Mouse (Mus musculus) heart, embryonic 10.5 days (tissue): ENCODE data around the gene Mmp14. TPM values are rescaled to one million over a fixed set of nuclear protein-coding genes. Genes with fewer than 3 reads are reported as not detected.

ENCODE experiments used
- DNase-seq: peaks from one replicate; pipeline ENCODE4 v3.0.0-alpha.2; 2017; ENCODE audit warnings: low spot score
- H3K27ac ChIP-seq: fragments of 300-500 bp; sonication (generic); 2 replicates; pipeline ENCODE4 v1.5.1; 2016; ENCODE audit warnings: mild to moderate bottlenecking
- H3K27me3 ChIP-seq: fragments of 300-500 bp; sonication (generic); 2 replicates; pipeline ENCODE4 v1.6.1; 2016; ENCODE audit warnings: mild to moderate bottlenecking; ENCODE audit not compliant: poor library complexity, insufficient read depth, severe bottlenecking
- H3K36me3 ChIP-seq: fragments of 300-500 bp; sonication (generic); 2 replicates; pipeline ENCODE4 v1.6.1; 2016; ENCODE audit warnings: mild to moderate bottlenecking, moderate library complexity
- H3K4me1 ChIP-seq: fragments of 300-500 bp; sonication (generic); 2 replicates; pipeline ENCODE4 v1.6.1; 2016; ENCODE audit warnings: mild to moderate bottlenecking
- H3K4me3 ChIP-seq: fragments of 300-500 bp; sonication (generic); 2 replicates; pipeline ENCODE4 v1.5.1; 2016; ENCODE audit warnings: mild to moderate bottlenecking, moderate library complexity
- H3K9me3 ChIP-seq: fragments of 300-500 bp; sonication (generic); 2 replicates; pipeline ENCODE4 v1.6.1; 2016; ENCODE audit warnings: mild to moderate bottlenecking, moderate library complexity
- WGBS: fragments of 180-500 bp; shearing (Covaris S2); methylation state at CpG from one replicate; pipeline ENCODE4 v1.1.7; 2016; 5-methylcytosine and 5-hydroxymethylcytosine counted together
- polyA plus RNA-seq: library from polyadenylated mRNA; unstranded; fragments of >200 nt; fragmentation: Nextera tagmentation; extraction: Ambion mirVana; gene quantifications from 2 replicates; pipeline ENCODE4 v1.2.1, GENCODE M21; 2016

Mmp14 gene
- polyA plus RNA-seq, 1 experiment from 2014 or later = 108 TPM

- H3K4me3 ChIP-seq = peak overlapping the region; percentile 90
- no peaks in the 10 kb centered on the region for H3K27me3 ChIP-seq
- peaks cover 37% of the 10 kb centered on the region for H3K36me3 ChIP-seq
- peak overlapping the region; percentile 100 for H3K27ac ChIP-seq
- H3K9me3 ChIP-seq = no peaks in the 10 kb centered on the region
- peaks cover 62% of the 10 kb centered on the region for H3K4me1 ChIP-seq
- 2% methylated on average over 54 of the region's 54 CpGs for WGBS
- no peak for DNase-seq
These were observed 845 bp downstream of the Mmp14 start for GRCm38 (mm10) chr14:54432078-54432836.

- peak overlapping the region; percentile 90 for H3K4me3 ChIP-seq
- WGBS = 30% methylated on average over 17 of the region's 17 CpGs
- H3K27me3 ChIP-seq = no peaks in the 10 kb centered on the region
- H3K4me1 ChIP-seq = peaks cover 59% of the 10 kb centered on the region
- H3K36me3 ChIP-seq = peaks cover 45% of the 10 kb centered on the region
- DNase-seq = no peak
- H3K9me3 ChIP-seq = no peaks in the 10 kb centered on the region
- peak overlapping the region; percentile 100 for H3K27ac ChIP-seq
These were observed 1.7 kb downstream of the Mmp14 start for GRCm38 (mm10) chr14:54432837-54433830.

- Histone ChIP-seq H3K4me1 (peaks cover 59% of the 10 kb centered on the region), H3K27ac (peak overlapping the region; percentile 100; the same call in 1 of the 2 replicates), H3K27me3 (no peaks in the 10 kb centered on the region), H3K4me3 (peak overlapping the region; percentile 90), H3K9me3 (no peaks in the 10 kb centered on the region), H3K36me3 (peaks cover 47% of the 10 kb centered on the region)
- no peak for DNase-seq
- 60% methylated on average over 12 of the region's 12 CpGs for WGBS
These were observed 2.6 kb downstream of the Mmp14 start for GRCm38 (mm10) chr14:54433941-54434531.

GRCm38 (mm10) chr14:54435194-54435918, 3.9 kb downstream of the Mmp14 start:
- DNase-seq = no peak
- no peak overlapping the region for H3K27ac ChIP-seq
- no peaks in the 10 kb centered on the region for H3K9me3 ChIP-seq
- no peak overlapping the region for H3K4me3 ChIP-seq
- H3K4me1 ChIP-seq = peaks cover 47% of the 10 kb centered on the region
- no peaks in the 10 kb centered on the region for H3K27me3 ChIP-seq
- WGBS = 71% methylated on average over 11 of the region's 11 CpGs
- H3K36me3 ChIP-seq = peaks cover 52% of the 10 kb centered on the region

GRCm38 (mm10) chr14:54439155-54439554, 7.7 kb downstream of the Mmp14 start:
- no peak overlapping the region for H3K4me3 ChIP-seq
- no peak overlapping the region for H3K27ac ChIP-seq
- WGBS = 92% methylated on average over 12 of the region's 12 CpGs
- DNase-seq = no peak
- peaks cover 30% of the 10 kb centered on the region for H3K4me1 ChIP-seq
- no peaks in the 10 kb centered on the region for H3K27me3 ChIP-seq
- no peaks in the 10 kb centered on the region for H3K9me3 ChIP-seq
- H3K36me3 ChIP-seq = peaks cover 66% of the 10 kb centered on the region

- Histone ChIP-seq H3K4me3 (no peak overlapping the region), H3K36me3 (peaks cover 66% of the 10 kb centered on the region), H3K27ac (no peak overlapping the region), H3K4me1 (peaks cover 27% of the 10 kb centered on the region), H3K9me3 (no peaks in the 10 kb centered on the region), H3K27me3 (no peaks in the 10 kb centered on the region)
- no peak for DNase-seq
- WGBS = 78% methylated on average over 7 of the region's 7 CpGs
These were observed 8.2 kb downstream of the Mmp14 start for GRCm38 (mm10) chr14:54439610-54440009.

GRCm38 (mm10) chr14:54440538-54440937, 9.1 kb downstream of the Mmp14 start:
- no peak overlapping the region for H3K4me3 ChIP-seq

GRCm38 (mm10) chr14:54441365-54441764, 10.0 kb downstream of the Mmp14 start:
- no peak for DNase-seq
- WGBS = 73% methylated on average over 4 of the region's 4 CpGs
- Histone ChIP-seq H3K9me3 (no peaks in the 10 kb centered on the region), H3K4me1 (peaks cover 23% of the 10 kb centered on the region), H3K27me3 (no peaks in the 10 kb centered on the region), H3K27ac (no peak overlapping the region), H3K4me3 (no peak overlapping the region), H3K36me3 (peaks cover 52% of the 10 kb centered on the region)

More at GRCm38 (mm10) chr14:54440538-54440937, 9.1 kb downstream of the Mmp14 start:
- no peak for DNase-seq
- no peaks in the 10 kb centered on the region for H3K27me3 ChIP-seq
- H3K9me3 ChIP-seq = no peaks in the 10 kb centered on the region
- H3K27ac ChIP-seq = no peak overlapping the region
- H3K36me3 ChIP-seq = peaks cover 60% of the 10 kb centered on the region
- 87% methylated on average over 14 of the region's 14 CpGs for WGBS
- peaks cover 20% of the 10 kb centered on the region for H3K4me1 ChIP-seq

- no peaks in the 10 kb centered on the region for H3K27me3 ChIP-seq
- no peak for DNase-seq
- no peak overlapping the region for H3K4me3 ChIP-seq
- H3K36me3 ChIP-seq = peaks cover 40% of the 10 kb centered on the region
- H3K9me3 ChIP-seq = no peaks in the 10 kb centered on the region
- peaks cover 23% of the 10 kb centered on the region for H3K4me1 ChIP-seq
- H3K27ac ChIP-seq = peak overlapping the region; percentile 26; the same call in 1 of the 2 replicates
- WGBS = 82% methylated on average over 3 of the region's 3 CpGs
These were observed 11.1 kb downstream of the Mmp14 start for GRCm38 (mm10) chr14:54442548-54442947.

GRCm38 (mm10) chr14:54443196-54443595, 11.8 kb downstream of the Mmp14 start:
- no peak for DNase-seq
- 0 out of 2 replicates have a peak overlapping the region, but pooled peaks have one; percentile 22 for H3K4me3 ChIP-seq
- peaks cover 35% of the 10 kb centered on the region for H3K36me3 ChIP-seq
- WGBS = 25% methylated on average over 3 of the region's 3 CpGs
- H3K4me1 ChIP-seq = peaks cover 23% of the 10 kb centered on the region
- H3K27ac ChIP-seq = peak overlapping the region; percentile 64
- no peaks in the 10 kb centered on the region for H3K27me3 ChIP-seq
- H3K9me3 ChIP-seq = no peaks in the 10 kb centered on the region

GRCm38 (mm10) chr14:54443712-54444618, 12.6 kb downstream of the Mmp14 start:
- H3K27ac ChIP-seq = peak overlapping the region; percentile 64
- no peaks in the 10 kb centered on the region for H3K9me3 ChIP-seq
- 49% methylated on average over 15 of the region's 15 CpGs for WGBS
- H3K36me3 ChIP-seq = peaks cover 28% of the 10 kb centered on the region
- no peak overlapping the region for H3K4me3 ChIP-seq
- H3K27me3 ChIP-seq = no peaks in the 10 kb centered on the region
- H3K4me1 ChIP-seq = peaks cover 26% of the 10 kb centered on the region
- no peak for DNase-seq
